In the genomic region with DNA sequence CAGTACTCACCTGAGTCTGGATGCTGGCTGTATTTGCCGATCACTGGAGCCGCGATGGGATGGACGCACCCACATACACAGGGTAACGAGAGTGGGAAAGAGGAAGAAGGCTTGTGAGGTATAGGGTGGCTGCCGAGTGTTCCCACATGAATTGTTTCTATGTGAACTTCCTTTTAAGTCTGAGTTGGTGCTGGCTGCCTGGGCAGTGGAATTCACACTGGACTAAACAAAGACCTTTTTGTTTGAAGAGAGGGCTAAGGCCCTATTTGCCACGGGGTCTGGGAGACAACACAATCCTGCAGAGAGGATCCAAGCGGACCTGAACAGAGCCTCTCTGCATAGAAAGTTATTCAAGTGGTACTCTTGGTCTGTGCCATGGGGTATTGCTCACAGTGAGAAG, we compare ENCODE assay signal across 13 mouse cellular contexts. TPM values are rescaled to one million over a fixed set of nuclear protein-coding genes. Genes with fewer than 3 reads are reported as not detected.
DNase-seq lines count a peak whose midpoint lies in the region; ATAC-seq and TF ChIP-seq lines count a peak whose summit lies in the region.
"Had no signal": no experiment of that assay in that cellular context is flagged by ENCODE, and none has a peak within 500 bp of the region (broad histone marks: within the 10 kb centered on the region; RNA-seq: fewer than 3 reads in every experiment).

No protein-coding gene starts in this region.

- no peak overlapping the region for H3K4me2 ChIP-seq in forebrain, embryonic 14.5 days (ENCODE audit: low read length)
- no peak overlapping the region for H3K4me2 ChIP-seq in stomach, embryonic 16.5 days (ENCODE audit: low read depth, low read length)
- no peak overlapping the region for H3K4me2 ChIP-seq in intestine, postnatal 0 days (replicated peaks; ENCODE audit: low read depth)
- H3K4me2 ChIP-seq: liver, embryonic 12.5 days had no signal

- no peaks in the 10 kb centered on the region for H3K9me3 ChIP-seq in forebrain, embryonic 14.5 days (replicated peaks; ENCODE audit: control insufficient read depth, low read length)
- H3K9me3 ChIP-seq in stomach, embryonic 16.5 days (replicated peaks; ENCODE audit: control insufficient read depth, low read length), result no peaks in the 10 kb centered on the region
- no peaks in the 10 kb centered on the region for H3K9me3 ChIP-seq in intestine, postnatal 0 days (ENCODE audit: control insufficient read depth)
- H3K9me3 ChIP-seq: liver, embryonic 12.5 days had no signal

- DNase-seq in retina, postnatal 1 day, result peak; percentile 46
- DNase-seq in retina, embryonic 14.5 days (ENCODE audit: low spot score), result no peak
- peak; percentile 25 for DNase-seq in forebrain, embryonic 14.5 days (ENCODE audit: low spot score)
- no peak for DNase-seq in lung, postnatal 25 days (ENCODE audit: low spot score)
- DNase-seq in cerebellum, adult 8-10 months, result no peak
- DNase-seq: cerebellum, adult 9-11 months; kidney, postnatal 10 days; thymus, postnatal 4 days had no signal

- TF ChIP-seq CTCF in intestine, postnatal 0 days (IDR thresholded peaks at IDR 0.05; ENCODE audit: low read depth), result no peak

- peak; percentile 49 for ATAC-seq in forebrain, embryonic 14.5 days
- peak; percentile 44 for ATAC-seq in megakaryocyte progenitor cell, adult 5-6 weeks (replicated peaks; ENCODE audit: poor library complexity)
- ATAC-seq in stomach, embryonic 16.5 days (ENCODE audit: insufficient read depth, low FRiP score), result no peak
- ATAC-seq in intestine, postnatal 0 days, result no peak

- WGBS in forebrain, embryonic 14.5 days, result 32% methylated on average over 8 of the region's 8 CpGs
- WGBS in stomach, embryonic 16.5 days, result 58% methylated on average over 8 of the region's 8 CpGs
- WGBS in intestine, postnatal 0 days, result 60% methylated on average over 8 of the region's 8 CpGs

- no peak overlapping the region for H3K9ac ChIP-seq in forebrain, embryonic 14.5 days (ENCODE audit: low read length)
- H3K9ac ChIP-seq in stomach, embryonic 16.5 days (ENCODE audit: low read length), result no peak overlapping the region
- H3K9ac ChIP-seq in intestine, postnatal 0 days (ENCODE audit: low read depth, low read length), result no peak overlapping the region
- H3K9ac ChIP-seq: liver, embryonic 12.5 days had no signal

- peaks cover 50% of the 10 kb centered on the region for H3K36me3 ChIP-seq in forebrain, embryonic 14.5 days (ENCODE audit: control insufficient read depth, insufficient read depth, low read length)
- H3K36me3 ChIP-seq in stomach, embryonic 16.5 days (ENCODE audit: control insufficient read depth, insufficient read depth, low read length), result peaks cover 8% of the 10 kb centered on the region
- peaks cover 11% of the 10 kb centered on the region; the same call in 1 of the 2 replicates for H3K36me3 ChIP-seq in intestine, postnatal 0 days (ENCODE audit: control insufficient read depth, insufficient read depth)

- 0 out of 2 replicates have a peak overlapping the region, but pooled peaks have one; percentile 36 for H3K27ac ChIP-seq in forebrain, embryonic 14.5 days (ENCODE audit: low read depth, low read length)
- 0 out of 2 replicates have a peak overlapping the region, but pooled peaks have one; percentile 5 for H3K27ac ChIP-seq in stomach, embryonic 16.5 days (ENCODE audit: low read length)
- H3K27ac ChIP-seq in intestine, postnatal 0 days (ENCODE audit: low read depth, low read length), result no peak overlapping the region
- H3K27ac ChIP-seq: liver, embryonic 12.5 days had no signal

- H3K4me1 ChIP-seq in forebrain, embryonic 14.5 days (ENCODE audit: control insufficient read depth, insufficient read depth, low read length), result no peaks in the 10 kb centered on the region
- no peaks in the 10 kb centered on the region for H3K4me1 ChIP-seq in stomach, embryonic 16.5 days (ENCODE audit: control insufficient read depth, insufficient read depth, low read length)
- no peaks in the 10 kb centered on the region for H3K4me1 ChIP-seq in intestine, postnatal 0 days (replicated peaks; ENCODE audit: control insufficient read depth, insufficient read depth, low read length)

- H3K4me3 ChIP-seq in forebrain, embryonic 14.5 days (ENCODE audit: low read depth, low read length), result no peak overlapping the region
- H3K4me3 ChIP-seq in stomach, embryonic 16.5 days (replicated peaks; ENCODE audit: low read length), result no peak overlapping the region
- H3K4me3 ChIP-seq in intestine, postnatal 0 days (ENCODE audit: low read depth, low read length), result no peak overlapping the region
- H3K4me3 ChIP-seq: liver, embryonic 12.5 days had no signal

- H3K27me3 ChIP-seq in forebrain, embryonic 14.5 days (replicated peaks; ENCODE audit: control insufficient read depth, insufficient read depth, low read length), result no peaks in the 10 kb centered on the region
- H3K27me3 ChIP-seq in stomach, embryonic 16.5 days (ENCODE audit: control insufficient read depth, insufficient read depth, low read length), result no peaks in the 10 kb centered on the region
- no peaks in the 10 kb centered on the region for H3K27me3 ChIP-seq in intestine, postnatal 0 days (replicated peaks; ENCODE audit: control insufficient read depth, insufficient read depth, low read length)
- H3K27me3 ChIP-seq: CH12.LX; liver, embryonic 12.5 days had no signal

RNA-seq across cellular contexts. Expression of gene Psmg4, which starts 30.6 kb away (rescaled TPM):
- polyA plus RNA-seq in forebrain, embryonic 14.5 days (2014; fragmentation: Nextera tagmentation; extraction: Ambion mirVana), result 92.0 and 113 TPM in 2 replicates
- total RNA-seq in megakaryocyte progenitor cell, adult 5-6 weeks (2015), result 73.3 and 75.8 TPM in 2 replicates
- total RNA-seq in megakaryocyte progenitor cell, adult 5-6 weeks (2017), result 200 and 229 TPM in 2 replicates
- 58.8 and 62.9 TPM in 2 replicates for polyA plus RNA-seq in stomach, embryonic 16.5 days (2015; fragmentation: Nextera tagmentation; extraction: Ambion mirVana)
- polyA plus RNA-seq in intestine, postnatal 0 days (2015; fragmentation: Nextera tagmentation; extraction: Ambion mirVana), result 62.8 and 69.8 TPM in 2 replicates

Comparison
In these comparisons a context has a peak if more than half of its experiments do, and no peak if none do; other contexts are left out.
1. DNase-seq: peak in retina, postnatal 1 day (single experiment) and forebrain, embryonic 14.5 days (single experiment); none in retina, embryonic 14.5 days (single experiment), lung, postnatal 25 days (single experiment) and cerebellum, adult 8-10 months (single experiment).
2. ATAC-seq: peak in forebrain, embryonic 14.5 days (single experiment) and megakaryocyte progenitor cell, adult 5-6 weeks (single experiment); none in stomach, embryonic 16.5 days (single experiment) and intestine, postnatal 0 days (single experiment).